Mouse (Mus musculus): ENCODE measurements around the gene Pf4.

DNA sequence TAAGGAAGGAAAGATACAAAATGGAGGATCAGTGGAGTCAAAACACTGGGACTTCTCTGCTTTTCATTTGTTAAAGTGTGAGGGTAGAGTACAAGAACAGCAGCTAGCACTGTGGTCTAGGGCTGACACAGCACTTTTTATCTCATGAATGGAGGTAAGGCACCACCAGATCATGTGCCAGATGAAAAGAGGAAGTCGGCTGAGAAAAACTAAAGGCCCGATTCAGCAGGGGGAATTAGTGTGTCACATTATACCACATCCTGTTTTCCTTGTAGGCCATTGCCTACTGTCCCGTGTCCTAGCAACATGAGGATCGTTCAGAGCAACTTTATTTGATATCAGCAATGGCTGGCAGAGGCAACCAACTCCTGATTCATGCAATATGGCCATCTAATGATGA, 30.2 kb upstream of the Pf4 start:
- TF ChIP-seq CTCF (IDR thresholded peaks at IDR 0.05; ENCODE audit: low read depth, low read length): no peak
- TF ChIP-seq POLR2A (IDR thresholded peaks at IDR 0.05; ENCODE audit: insufficient read depth, low read length): no peak
- no peak for TF ChIP-seq EP300 (IDR thresholded peaks at IDR 0.05; ENCODE audit: insufficient read depth, low read depth, low read length)
